Mouse (Mus musculus): ENCODE measurements around the gene Itpa. TPM values are rescaled to one million over a fixed set of nuclear protein-coding genes. Genes with fewer than 3 reads are reported as not detected.

The Itpa gene
- 105 and 106 TPM in 2 replicates for polyA plus RNA-seq (2014; fragmentation: Nextera tagmentation; extraction: Ambion mirVana)

DNA sequence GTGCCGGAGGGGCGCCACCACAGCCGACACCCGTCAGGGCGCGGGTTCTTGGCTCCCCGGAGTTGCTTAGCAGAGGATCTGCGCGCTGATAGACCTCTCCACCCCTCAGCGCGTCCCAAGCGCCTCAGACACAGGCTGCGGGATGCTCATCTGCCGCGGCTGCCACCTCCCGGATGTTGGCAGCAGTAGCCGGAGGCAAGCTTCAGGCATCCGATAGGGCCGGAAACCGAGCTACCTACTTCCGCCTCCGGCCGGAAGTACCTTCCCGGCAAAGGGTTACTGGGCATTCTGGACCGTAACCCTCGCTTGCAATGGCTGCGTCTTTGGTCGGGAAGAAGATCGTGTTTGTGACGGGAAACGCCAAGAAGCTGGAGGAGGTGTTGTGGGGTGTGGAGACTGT, at the start of gene Itpa:
Itpa (plus strand) TSS at position 52 of the 400 bp plus-strand sequence.
- Histone ChIP-seq H3K4me1 (replicated peaks; ENCODE audit: control insufficient read depth, insufficient read depth, low read length) (peaks cover 29% of the 10 kb centered on the region), H3K9me3 (ENCODE audit: control insufficient read depth, low read length) (no peaks in the 10 kb centered on the region), H3K27ac (ENCODE audit: low read depth, low read length) (peak within 1 kb of the TSS; percentile 90), H3K27me3 (replicated peaks; ENCODE audit: control insufficient read depth, insufficient read depth, low read length) (no peaks in the 10 kb centered on the region), H3K4me3 (ENCODE audit: low read depth, low read length) (peak within 1 kb of the TSS; percentile 77), H3K4me2 (peak within 1 kb of the TSS; percentile 94), H3K9ac (ENCODE audit: low read depth, low read length) (peak within 1 kb of the TSS; percentile 72), H3K36me3 (ENCODE audit: control insufficient read depth, insufficient read depth, low read length) (peaks cover 13% of the 10 kb centered on the region)
- DNase-seq (ENCODE audit: low spot score) (peak; percentile 87), ATAC-seq (replicated peaks; ENCODE audit: low FRiP score) (peak; percentile 78)
- WGBS: under 1% methylated on average over 31 of the region's 31 CpGs

DNA sequence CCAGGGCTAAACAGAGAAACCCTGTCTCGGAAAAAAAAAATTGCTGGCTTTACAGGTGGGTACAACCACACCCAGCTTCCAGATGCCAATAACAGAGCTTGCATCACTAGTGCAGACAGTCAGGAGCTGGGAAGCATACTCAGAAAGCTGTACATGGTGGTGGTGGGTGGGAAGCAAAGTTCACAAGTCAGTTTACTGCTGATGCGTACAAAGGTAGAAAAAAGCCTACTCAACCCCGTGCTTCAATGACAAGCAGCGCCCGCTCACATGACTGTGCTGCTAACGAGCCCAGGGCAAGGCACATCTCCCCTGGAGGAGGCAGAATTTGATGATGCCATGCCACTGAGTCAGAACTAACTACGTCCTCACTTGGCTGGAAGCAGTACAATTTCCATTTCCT, 48.4 kb upstream of the Itpa start:
- peaks cover 24% of the 10 kb centered on the region; the same call in 1 of the 2 replicates for H3K36me3 ChIP-seq (ENCODE audit: control insufficient read depth, insufficient read depth, low read length)
- no peaks in the 10 kb centered on the region for H3K9me3 ChIP-seq (ENCODE audit: control insufficient read depth, low read length)
- no peak for ATAC-seq (replicated peaks; ENCODE audit: low FRiP score)
- no peak overlapping the region for H3K9ac ChIP-seq (ENCODE audit: low read depth, low read length)
- H3K4me1 ChIP-seq (replicated peaks; ENCODE audit: control insufficient read depth, insufficient read depth, low read length): no peaks in the 10 kb centered on the region
- no peak overlapping the region for H3K4me3 ChIP-seq (ENCODE audit: low read depth, low read length)
- H3K27ac ChIP-seq (ENCODE audit: low read depth, low read length): no peak overlapping the region
- no peak overlapping the region for H3K4me2 ChIP-seq
- WGBS: 96% methylated on average over 7 of the region's 7 CpGs
- H3K27me3 ChIP-seq (replicated peaks; ENCODE audit: control insufficient read depth, insufficient read depth, low read length): no peaks in the 10 kb centered on the region
- DNase-seq (ENCODE audit: low spot score): no peak

DNA sequence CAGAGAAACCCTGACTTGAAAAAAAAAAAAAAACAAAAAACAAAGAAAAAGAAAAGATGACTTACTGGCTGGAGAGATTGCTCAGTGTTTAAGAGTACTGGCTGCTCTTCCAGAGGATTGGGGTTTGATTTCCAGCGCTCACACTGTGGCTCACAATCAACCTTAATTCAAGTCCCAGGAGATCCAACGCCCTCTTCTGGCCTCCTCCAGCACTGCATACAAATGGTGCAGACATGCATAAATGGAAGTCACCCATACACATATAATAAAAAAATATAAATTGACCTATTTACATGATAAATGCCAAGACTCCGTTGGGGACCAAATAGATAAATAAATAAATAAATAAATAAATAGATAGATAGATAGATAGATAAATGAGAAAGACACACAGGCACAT, 39.0 kb upstream of the Itpa start:
- H3K9me3 ChIP-seq (ENCODE audit: control insufficient read depth, low read length): no peaks in the 10 kb centered on the region
- no peak overlapping the region for H3K27ac ChIP-seq (ENCODE audit: low read depth, low read length)
- peak overlapping the region; percentile 85 for H3K4me2 ChIP-seq
- peaks cover 11% of the 10 kb centered on the region for H3K36me3 ChIP-seq (ENCODE audit: control insufficient read depth, insufficient read depth, low read length)
- peaks cover 6% of the 10 kb centered on the region for H3K27me3 ChIP-seq (replicated peaks; ENCODE audit: control insufficient read depth, insufficient read depth, low read length)
- 54% methylated on average over 3 of the region's 3 CpGs for WGBS
- no peak overlapping the region for H3K9ac ChIP-seq (ENCODE audit: low read depth, low read length)
- DNase-seq (ENCODE audit: low spot score) (no peak), ATAC-seq (replicated peaks; ENCODE audit: low FRiP score) (no peak)
- peak overlapping the region; percentile 93 for H3K4me3 ChIP-seq (ENCODE audit: low read depth, low read length)
- H3K4me1 ChIP-seq (replicated peaks; ENCODE audit: control insufficient read depth, insufficient read depth, low read length): peaks cover 4% of the 10 kb centered on the region; the same call in 1 of the 2 replicates

DNA sequence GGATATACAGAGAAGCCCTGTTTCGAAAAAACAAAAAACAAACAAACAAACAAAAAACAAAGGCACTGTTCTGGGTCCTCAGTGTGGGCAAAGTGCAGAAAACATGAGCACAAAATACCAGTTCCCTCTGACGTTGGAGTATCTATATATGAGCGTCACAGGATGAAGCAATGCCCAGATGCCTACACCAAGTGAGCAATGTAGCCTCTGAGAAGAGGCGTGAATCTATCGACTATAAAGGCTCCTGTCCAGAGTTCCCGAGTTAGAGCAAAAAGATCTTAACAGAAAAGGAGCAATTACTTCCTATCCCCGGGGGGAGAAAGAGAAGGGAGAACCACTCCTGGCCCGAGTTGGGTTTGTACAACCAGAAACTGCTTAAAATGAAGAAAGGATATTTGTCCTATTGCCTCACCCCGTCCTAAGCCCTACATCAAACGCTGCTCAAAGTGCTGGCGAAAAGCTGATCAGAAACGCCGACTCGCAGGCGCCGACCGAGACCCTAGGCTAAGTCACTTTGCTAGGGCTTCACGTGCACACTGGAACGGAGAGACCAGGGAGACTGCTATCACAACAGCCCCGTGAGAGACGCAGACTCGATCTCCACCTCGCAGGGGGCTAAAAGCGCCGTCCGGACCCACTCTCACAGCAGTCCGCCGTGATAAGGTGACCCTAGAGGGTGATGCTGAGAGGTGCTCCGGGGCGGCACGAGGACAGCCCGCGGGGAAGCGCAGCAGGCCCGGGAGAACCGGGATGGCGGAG, 38.2 kb upstream of the Itpa start:
- Histone ChIP-seq H3K4me1 (replicated peaks; ENCODE audit: control insufficient read depth, insufficient read depth, low read length) (peaks cover 4% of the 10 kb centered on the region; the same call in 1 of the 2 replicates), H3K9ac (ENCODE audit: low read depth, low read length) (peak overlapping the region; percentile 91), H3K9me3 (ENCODE audit: control insufficient read depth, low read length) (no peaks in the 10 kb centered on the region), H3K36me3 (ENCODE audit: control insufficient read depth, insufficient read depth, low read length) (peaks cover 11% of the 10 kb centered on the region), H3K4me2 (peak overlapping the region; percentile 85), H3K27me3 (replicated peaks; ENCODE audit: control insufficient read depth, insufficient read depth, low read length) (peaks cover 14% of the 10 kb centered on the region), H3K4me3 (ENCODE audit: low read depth, low read length) (peak overlapping the region; percentile 93), H3K27ac (ENCODE audit: low read depth, low read length) (peak overlapping the region; percentile 67)
- peak; percentile 53 for DNase-seq (ENCODE audit: low spot score)
- WGBS: 1% methylated on average over 37 of the region's 37 CpGs
- ATAC-seq (replicated peaks; ENCODE audit: low FRiP score): peak; percentile 75

DNA sequence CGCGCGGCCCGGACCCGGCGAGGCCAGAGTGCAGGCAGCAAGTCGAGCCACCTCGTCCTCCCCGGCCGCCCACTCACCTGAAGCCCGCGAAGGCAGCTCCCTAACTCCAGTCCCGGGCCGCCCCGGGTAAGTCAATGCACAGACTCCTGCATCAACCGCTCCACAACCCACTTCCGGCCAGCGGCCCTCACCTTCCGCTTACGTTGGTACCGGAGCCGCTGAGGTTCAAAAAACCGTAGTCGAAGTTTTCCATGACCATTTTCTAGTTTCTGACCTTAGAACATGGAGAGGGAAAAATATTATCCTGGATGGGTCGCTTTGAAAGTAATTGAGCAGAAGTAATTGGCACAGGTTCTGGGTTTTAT, 37.6 kb upstream of the Itpa start, which contains the start of the genes Fastkd5 and Ubox5:
Fastkd5 (minus strand) TSS at position 189 of the 365 bp plus-strand sequence.
Ubox5 (minus strand) TSS at position 200 of the 365 bp plus-strand sequence.
- Histone ChIP-seq H3K27ac (ENCODE audit: low read depth, low read length) (peak within 1 kb of the TSS; percentile 67), H3K4me2 (peak within 1 kb of the TSS; percentile 85), H3K9ac (ENCODE audit: low read depth, low read length) (peak within 1 kb of the TSS; percentile 91), H3K9me3 (ENCODE audit: control insufficient read depth, low read length) (no peaks in the 10 kb centered on the region), H3K4me1 (replicated peaks; ENCODE audit: control insufficient read depth, insufficient read depth, low read length) (peaks cover 8% of the 10 kb centered on the region), H3K36me3 (ENCODE audit: control insufficient read depth, insufficient read depth, low read length) (peaks cover 11% of the 10 kb centered on the region), H3K27me3 (replicated peaks; ENCODE audit: control insufficient read depth, insufficient read depth, low read length) (peaks cover 20% of the 10 kb centered on the region), H3K4me3 (ENCODE audit: low read depth, low read length) (peak within 1 kb of the TSS; percentile 93)
- DNase-seq (ENCODE audit: low spot score): peak; percentile 84
- peak; percentile 83 for ATAC-seq (replicated peaks; ENCODE audit: low FRiP score)
- WGBS: under 1% methylated on average over 25 of the region's 25 CpGs

DNA sequence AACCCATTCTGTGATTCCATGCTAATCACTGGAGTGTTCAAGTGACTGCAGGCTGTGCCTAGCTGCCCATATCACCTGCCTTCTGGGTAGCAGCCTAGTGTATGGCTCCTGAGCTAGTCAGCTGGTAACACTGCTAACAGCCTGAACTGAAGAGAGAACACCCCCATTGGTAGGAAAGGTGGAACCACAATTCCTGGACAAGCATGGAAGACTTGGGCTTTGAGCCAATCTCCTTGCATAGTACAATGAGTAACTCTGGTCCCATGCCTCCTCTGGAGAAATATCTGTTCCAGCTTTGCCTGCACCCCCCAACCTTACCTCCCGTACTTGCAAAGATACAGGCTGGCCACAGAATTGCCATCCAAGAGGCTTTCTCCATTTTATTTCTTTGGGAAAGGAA, 35.0 kb upstream of the Itpa start:
- no peak overlapping the region for H3K4me3 ChIP-seq (ENCODE audit: low read depth, low read length)
- H3K27ac ChIP-seq (ENCODE audit: low read depth, low read length): no peak overlapping the region
- ATAC-seq (replicated peaks; ENCODE audit: low FRiP score) (no peak), DNase-seq (ENCODE audit: low spot score) (no peak)
- peaks cover 22% of the 10 kb centered on the region for H3K4me1 ChIP-seq (replicated peaks; ENCODE audit: control insufficient read depth, insufficient read depth, low read length)
- peaks cover 46% of the 10 kb centered on the region for H3K27me3 ChIP-seq (replicated peaks; ENCODE audit: control insufficient read depth, insufficient read depth, low read length)
- no peak overlapping the region for H3K9ac ChIP-seq (ENCODE audit: low read depth, low read length)
- H3K36me3 ChIP-seq (ENCODE audit: control insufficient read depth, insufficient read depth, low read length): no peaks in the 10 kb centered on the region
- no peaks in the 10 kb centered on the region for H3K9me3 ChIP-seq (ENCODE audit: control insufficient read depth, low read length)
- H3K4me2 ChIP-seq: no peak overlapping the region
- 87% methylated on average over 1 of the region's 1 CpGs for WGBS

DNA sequence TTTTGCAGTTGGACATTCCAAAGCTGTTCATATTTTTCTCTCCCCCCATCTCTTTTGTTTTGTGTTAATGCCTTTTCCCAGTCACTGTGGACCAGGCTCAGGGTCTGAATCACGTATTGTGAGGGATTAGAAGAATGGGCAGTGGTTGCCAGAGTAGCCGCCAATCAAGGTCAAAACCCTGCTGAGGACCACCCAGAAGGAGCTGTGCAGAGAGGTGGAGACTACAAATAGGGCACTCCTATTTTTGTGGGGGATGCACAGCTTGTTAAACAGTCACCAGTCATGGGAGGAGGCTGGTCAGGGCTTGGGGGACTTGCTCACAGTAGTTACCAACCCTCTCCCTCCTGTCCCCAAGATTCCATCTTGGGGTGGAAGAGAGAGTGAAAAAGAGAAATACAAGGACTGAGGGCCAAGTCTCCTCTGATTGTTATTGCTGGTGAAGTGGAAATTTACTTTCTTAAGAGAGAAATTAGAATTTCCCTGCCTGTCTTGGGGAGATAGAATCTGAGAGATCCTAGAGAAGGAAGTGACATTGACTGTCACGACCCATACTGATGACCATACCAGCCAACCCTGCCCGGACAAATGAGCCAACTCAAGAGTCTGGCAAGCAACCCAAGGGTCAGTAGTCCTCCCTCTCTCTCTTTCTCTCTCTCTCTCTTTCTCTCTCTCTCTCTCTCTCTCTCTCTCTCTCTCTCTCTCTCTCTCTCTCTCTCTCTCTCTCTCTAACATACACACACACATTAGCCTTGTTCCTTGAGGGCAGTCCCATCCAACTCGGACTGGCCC, 34.3 kb upstream of the Itpa start:
- 53% methylated on average over 5 of the region's 5 CpGs for WGBS
- DNase-seq (ENCODE audit: low spot score): no peak
- Histone ChIP-seq H3K4me2 (no peak overlapping the region), H3K4me1 (replicated peaks; ENCODE audit: control insufficient read depth, insufficient read depth, low read length) (peaks cover 24% of the 10 kb centered on the region), H3K4me3 (ENCODE audit: low read depth, low read length) (no peak overlapping the region), H3K27me3 (replicated peaks; ENCODE audit: control insufficient read depth, insufficient read depth, low read length) (peaks cover 52% of the 10 kb centered on the region), H3K9ac (ENCODE audit: low read depth, low read length) (no peak overlapping the region), H3K36me3 (ENCODE audit: control insufficient read depth, insufficient read depth, low read length) (no peaks in the 10 kb centered on the region), H3K27ac (ENCODE audit: low read depth, low read length) (no peak overlapping the region), H3K9me3 (ENCODE audit: control insufficient read depth, low read length) (no peaks in the 10 kb centered on the region)
- no peak for ATAC-seq (replicated peaks; ENCODE audit: low FRiP score)

DNA sequence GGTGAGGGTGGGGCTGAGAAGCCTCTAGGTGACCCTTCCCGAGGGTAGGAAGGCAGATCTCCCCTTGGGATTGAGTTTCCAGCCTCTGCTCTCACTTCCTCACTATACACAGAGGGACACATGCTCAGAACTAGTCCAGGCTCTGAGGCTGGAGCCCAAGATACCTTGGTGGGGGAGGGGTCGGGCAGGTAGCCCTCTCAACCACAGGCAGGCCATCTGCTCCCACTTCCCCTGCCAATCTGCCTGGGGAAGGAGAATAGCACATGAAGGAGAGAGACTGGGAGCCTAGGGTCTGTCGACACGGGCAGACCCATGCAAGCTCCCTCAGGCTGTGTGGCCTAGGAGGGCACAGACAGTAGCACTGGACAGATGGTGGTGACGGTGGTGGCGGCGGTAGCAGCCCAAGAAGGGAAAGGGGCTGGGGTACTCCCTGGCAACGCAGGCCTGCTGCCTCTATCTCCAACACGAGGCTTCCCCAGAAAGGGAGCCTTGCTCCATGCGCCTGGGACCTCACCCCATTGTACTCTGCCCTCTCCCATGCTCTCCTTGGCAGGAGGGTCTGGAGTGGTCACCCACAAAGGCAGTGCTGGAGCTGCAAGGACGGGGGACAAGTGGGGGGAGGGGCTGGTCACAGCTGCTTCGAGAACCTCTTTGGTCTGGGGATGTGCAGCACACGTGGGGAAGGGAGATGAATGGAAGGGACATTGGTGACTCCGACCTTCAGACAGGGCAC, 33.2 kb upstream of the Itpa start:
- 17% methylated on average over 14 of the region's 14 CpGs for WGBS
- ATAC-seq (replicated peaks; ENCODE audit: low FRiP score) (no peak), DNase-seq (ENCODE audit: low spot score) (no peak)
- Histone ChIP-seq H3K27ac (ENCODE audit: low read depth, low read length) (no peak overlapping the region), H3K36me3 (ENCODE audit: control insufficient read depth, insufficient read depth, low read length) (no peaks in the 10 kb centered on the region), H3K9me3 (ENCODE audit: control insufficient read depth, low read length) (no peaks in the 10 kb centered on the region), H3K4me2 (peak overlapping the region; percentile 65), H3K27me3 (replicated peaks; ENCODE audit: control insufficient read depth, insufficient read depth, low read length) (peaks cover 59% of the 10 kb centered on the region), H3K4me1 (replicated peaks; ENCODE audit: control insufficient read depth, insufficient read depth, low read length) (peaks cover 20% of the 10 kb centered on the region), H3K4me3 (ENCODE audit: low read depth, low read length) (peak overlapping the region; percentile 49), H3K9ac (ENCODE audit: low read depth, low read length) (no peak overlapping the region)
